Mouse (Mus musculus) c-Kit-positive CD71-positive TER-119-negative erythroid progenitor cells, embryonic 14.5 days (primary cell): ENCODE data around the gene Gm10058.
"Not testable (repeated sequence)": the region's sequence is repeated elsewhere in the genome, so short reads cannot be mapped to it uniquely, and the experiment has no call there.

Experiments
- DNase-seq: peaks from one replicate; pipeline ENCODE4 v3.0.0-alpha.2; 2013; ENCODE audit warnings: low read depth

The Gm10058 gene

GRCm38 (mm10) chrX:27946785-27947184 is at the start of gene Gm10058:
Gene Gm10058, minus strand, starts transcription at chrX:27946885.
- DNase-seq, result not testable (repeated sequence)
